Mouse (Mus musculus): ENCODE data around the gene Sec24c. TPM values are rescaled to one million over a fixed set of nuclear protein-coding genes. Genes with fewer than 3 reads are reported as not detected.
"Not testable (repeated sequence)": the region's sequence is repeated elsewhere in the genome, so short reads cannot be mapped to it uniquely, and the experiment has no call there.

Sec24c gene
- total RNA-seq (2021), result 100 to 1,000 TPM; 102 to 109 TPM

- intact Hi-C loops (cut with DNase I), result no loop called here
- peak; percentile 96 to 99 for DNase-seq (ENCODE audit: extremely low spot score in 1 of 2, low spot score in 2 of 2)
Measured at GRCm38 (mm10) chr14:20674064-20674833, at the start of gene Sec24c. Gene Sec24c (plus strand): TSS chr14:20674308.

- intact Hi-C loops (cut with DNase I), result loop anchor here (5.0 kb wide), 1 partner anchor 39 kb away; no protein-coding TSS in a partner anchor
- DNase-seq (ENCODE audit: extremely low spot score in 1 of 2, low spot score in 2 of 2), result no peak
Measured at GRCm38 (mm10) chr14:20626447-20626846, 47.7 kb upstream of the Sec24c start.

GRCm38 (mm10) chr14:20626971-20627370 lies 47.1 kb upstream of the Sec24c start:
- intact Hi-C loops (cut with DNase I), result loop anchor here (5.0 kb wide), 1 partner anchor 40 kb away; no protein-coding TSS in a partner anchor
- no peak for DNase-seq (ENCODE audit: extremely low spot score in 1 of 2, low spot score in 2 of 2)

- intact Hi-C loops (cut with DNase I), result no loop called here
Measured at GRCm38 (mm10) chr14:20631253-20631652, 42.9 kb upstream of the Sec24c start.

GRCm38 (mm10) chr14:20635546-20635945 lies 38.6 kb upstream of the Sec24c start:
- no peak for DNase-seq (ENCODE audit: extremely low spot score in 1 of 2, low spot score in 2 of 2)
- intact Hi-C loops (cut with DNase I), result no loop called here

More at GRCm38 (mm10) chr14:20631253-20631652, 42.9 kb upstream of the Sec24c start:
- no peak for DNase-seq (ENCODE audit: extremely low spot score in 1 of 2, low spot score in 2 of 2)

- intact Hi-C loops (cut with DNase I); DNase-seq (ENCODE audit: extremely low spot score in 1 of 2, low spot score in 2 of 2): not testable (repeated sequence)
Measured at GRCm38 (mm10) chr14:20636968-20637367, 37.1 kb upstream of the Sec24c start.

- no peak for DNase-seq (ENCODE audit: extremely low spot score in 1 of 2, low spot score in 2 of 2)
- intact Hi-C loops (cut with DNase I), result no loop called here
Measured at GRCm38 (mm10) chr14:20637818-20638574, 36.1 kb upstream of the Sec24c start.

- no peak for DNase-seq (ENCODE audit: extremely low spot score in 1 of 2, low spot score in 2 of 2)
- intact Hi-C loops (cut with DNase I), result no loop called here
Measured at GRCm38 (mm10) chr14:20638702-20639101, 35.4 kb upstream of the Sec24c start.

GRCm38 (mm10) chr14:20639918-20640619 lies 34.0 kb upstream of the Sec24c start:
- intact Hi-C loops (cut with DNase I), result no loop called here
- DNase-seq (ENCODE audit: extremely low spot score in 1 of 2, low spot score in 2 of 2), result peak in 1 of 2 experiments; percentile 43

GRCm38 (mm10) chr14:20640644-20641437 lies 33.3 kb upstream of the Sec24c start, which contains the start of gene Usp54:
Gene Usp54 (minus strand): TSS chr14:20641063.
- intact Hi-C loops (cut with DNase I), result no loop called here
- peak; percentile 99 for DNase-seq (ENCODE audit: extremely low spot score in 1 of 2, low spot score in 2 of 2)

- no peak for DNase-seq (ENCODE audit: extremely low spot score in 1 of 2, low spot score in 2 of 2)
- intact Hi-C loops (cut with DNase I), result no loop called here
Measured at GRCm38 (mm10) chr14:20641438-20641875, 32.7 kb upstream of the Sec24c start.

GRCm38 (mm10) chr14:20645547-20645946 lies 28.6 kb upstream of the Sec24c start:
- intact Hi-C loops (cut with DNase I), result no loop called here
- DNase-seq (ENCODE audit: extremely low spot score in 1 of 2, low spot score in 2 of 2), result no peak

GRCm38 (mm10) chr14:20646381-20646780 lies 27.7 kb upstream of the Sec24c start:
- DNase-seq (ENCODE audit: extremely low spot score in 1 of 2, low spot score in 2 of 2), result no peak
- intact Hi-C loops (cut with DNase I), result no loop called here

- no peak for DNase-seq (ENCODE audit: extremely low spot score in 1 of 2, low spot score in 2 of 2)
- intact Hi-C loops (cut with DNase I), result no loop called here
Measured at GRCm38 (mm10) chr14:20651000-20651399, 23.1 kb upstream of the Sec24c start.

- intact Hi-C loops (cut with DNase I), result no loop called here
- no peak for DNase-seq (ENCODE audit: extremely low spot score in 1 of 2, low spot score in 2 of 2)
Measured at GRCm38 (mm10) chr14:20651722-20652256, 22.3 kb upstream of the Sec24c start.

- no peak for DNase-seq (ENCODE audit: extremely low spot score in 1 of 2, low spot score in 2 of 2)
- intact Hi-C loops (cut with DNase I), result no loop called here
Measured at GRCm38 (mm10) chr14:20654690-20655421, 19.3 kb upstream of the Sec24c start.

GRCm38 (mm10) chr14:20655731-20656130 lies 18.4 kb upstream of the Sec24c start:
- no peak for DNase-seq (ENCODE audit: extremely low spot score in 1 of 2, low spot score in 2 of 2)
- intact Hi-C loops (cut with DNase I), result no loop called here

- intact Hi-C loops (cut with DNase I), result no loop called here
- no peak for DNase-seq (ENCODE audit: extremely low spot score in 1 of 2, low spot score in 2 of 2)
Measured at GRCm38 (mm10) chr14:20656361-20656760, 17.7 kb upstream of the Sec24c start, which contains the start of gene Myoz1. Gene Myoz1 (minus strand): TSS chr14:20656540.
